In genomic region chr4:127536952-127537351, GRCm38 (mm10) we compare ENCODE assay signal across 13 mouse cellular contexts.
A peak's percentile ranks its signal among the peaks of the same experiment; 100 is the strongest.
DNase-seq lines count a peak whose midpoint lies in the region; ATAC-seq and TF ChIP-seq lines count a peak whose summit lies in the region.
"Had no signal": no experiment of that assay in that cellular context is flagged by ENCODE, and none has a peak within 500 bp of the region (broad histone marks: within the 10 kb centered on the region; RNA-seq: fewer than 3 reads in every experiment).

No protein-coding gene starts in this region.

- H3K27ac ChIP-seq in hindbrain, embryonic 14.5 days, result no peak overlapping the region
- no peak overlapping the region for H3K27ac ChIP-seq in hindbrain, embryonic 12.5 days
- no peak overlapping the region for H3K27ac ChIP-seq in liver, postnatal 0 days (ENCODE audit: low read depth)
- no peak overlapping the region for H3K27ac ChIP-seq in liver, embryonic 12.5 days
- H3K27ac ChIP-seq: embryonic facial prominence, embryonic 13.5 days; lung, embryonic 15.5 days; neural tube, embryonic 12.5 days had no signal

- H3K4me3 ChIP-seq in hindbrain, embryonic 14.5 days (replicated peaks; ENCODE audit: low read length), result no peak overlapping the region
- H3K4me3 ChIP-seq in hindbrain, embryonic 12.5 days, result no peak overlapping the region
- H3K4me3 ChIP-seq in liver, postnatal 0 days (ENCODE audit: low read depth, low read length), result no peak overlapping the region
- no peak overlapping the region for H3K4me3 ChIP-seq in liver, embryonic 12.5 days
- H3K4me3 ChIP-seq: embryonic facial prominence, embryonic 13.5 days; lung, embryonic 15.5 days; neural tube, embryonic 12.5 days had no signal

- no peak overlapping the region for H3K9ac ChIP-seq in hindbrain, embryonic 14.5 days
- no peak overlapping the region for H3K9ac ChIP-seq in hindbrain, embryonic 12.5 days
- no peak overlapping the region for H3K9ac ChIP-seq in liver, postnatal 0 days (replicated peaks)
- H3K9ac ChIP-seq in liver, embryonic 12.5 days, result no peak overlapping the region
- H3K9ac ChIP-seq: embryonic facial prominence, embryonic 13.5 days; lung, embryonic 15.5 days; neural tube, embryonic 12.5 days had no signal

- no peaks in the 10 kb centered on the region for H3K4me1 ChIP-seq in hindbrain, embryonic 14.5 days (replicated peaks; ENCODE audit: control insufficient read depth, insufficient read depth, low read length)
- H3K4me1 ChIP-seq in hindbrain, embryonic 12.5 days, result no peaks in the 10 kb centered on the region
- no peaks in the 10 kb centered on the region for H3K4me1 ChIP-seq in liver, postnatal 0 days (ENCODE audit: insufficient read depth)
- H3K4me1 ChIP-seq in liver, embryonic 12.5 days, result no peaks in the 10 kb centered on the region
- H3K4me1 ChIP-seq: embryonic facial prominence, embryonic 13.5 days; lung, embryonic 15.5 days; neural tube, embryonic 12.5 days had no signal

- WGBS in hindbrain, embryonic 14.5 days, result 47% methylated on average over 5 of the region's 5 CpGs
- WGBS in hindbrain, embryonic 12.5 days, result 51% methylated on average over 5 of the region's 5 CpGs
- WGBS in liver, postnatal 0 days (ENCODE audit: insufficient replicate concordance), result 41% methylated on average over 5 of the region's 5 CpGs
- 35% methylated on average over 5 of the region's 5 CpGs for WGBS in liver, embryonic 12.5 days (ENCODE audit: insufficient replicate concordance)

- peak; percentile 43 for TF ChIP-seq CTCF in liver, postnatal 0 days (IDR thresholded peaks at IDR 0.05; ENCODE audit: low read depth)

- DNase-seq in adrenal gland, postnatal 10 days, result peak; percentile 30
- DNase-seq in adrenal gland, adult (ENCODE audit: inconsistent age in 2 of 2, low spot score in 1 of 2), result no peak
- peak; percentile 45 for DNase-seq in hindbrain, embryonic 14.5 days (ENCODE audit: low spot score)
- no peak for DNase-seq in liver, postnatal 0 days
- DNase-seq in ZHBTc4 (ENCODE audit: low read depth, low spot score), result peak; percentile 74
- no peak for DNase-seq in frontal cortex, postnatal 25 days (ENCODE audit: low spot score in 2 of 2)
- DNase-seq: gastrocnemius, postnatal 36 days had no signal

- H3K27me3 ChIP-seq in hindbrain, embryonic 14.5 days (ENCODE audit: control insufficient read depth, insufficient read depth, low read length), result no peaks in the 10 kb centered on the region
- no peaks in the 10 kb centered on the region for H3K27me3 ChIP-seq in hindbrain, embryonic 12.5 days
- no peaks in the 10 kb centered on the region for H3K27me3 ChIP-seq in liver, postnatal 0 days (ENCODE audit: insufficient read depth, low read length)
- no peaks in the 10 kb centered on the region for H3K27me3 ChIP-seq in liver, embryonic 12.5 days (replicated peaks)
- H3K27me3 ChIP-seq: embryonic facial prominence, embryonic 13.5 days; lung, embryonic 15.5 days; neural tube, embryonic 12.5 days had no signal

- no peak for TF ChIP-seq EP300 in liver, postnatal 0 days (IDR thresholded peaks at IDR 0.05; ENCODE audit: low read depth)

- no peak overlapping the region for H3K4me2 ChIP-seq in hindbrain, embryonic 14.5 days (replicated peaks)
- H3K4me2 ChIP-seq in hindbrain, embryonic 12.5 days (replicated peaks), result no peak overlapping the region
- H3K4me2 ChIP-seq in liver, postnatal 0 days (ENCODE audit: low read depth, low read length), result no peak overlapping the region
- H3K4me2 ChIP-seq in liver, embryonic 12.5 days, result no peak overlapping the region
- H3K4me2 ChIP-seq: embryonic facial prominence, embryonic 13.5 days; lung, embryonic 15.5 days; neural tube, embryonic 12.5 days had no signal

- no peaks in the 10 kb centered on the region for H3K36me3 ChIP-seq in hindbrain, embryonic 14.5 days (replicated peaks; ENCODE audit: control insufficient read depth, insufficient read depth)
- H3K36me3 ChIP-seq in hindbrain, embryonic 12.5 days, result no peaks in the 10 kb centered on the region
- H3K36me3 ChIP-seq in liver, postnatal 0 days (replicated peaks; ENCODE audit: insufficient read depth, low read length), result no peaks in the 10 kb centered on the region
- H3K36me3 ChIP-seq in liver, embryonic 12.5 days, result no peaks in the 10 kb centered on the region
- H3K36me3 ChIP-seq: embryonic facial prominence, embryonic 13.5 days; lung, embryonic 15.5 days; neural tube, embryonic 12.5 days had no signal

- H3K9me3 ChIP-seq in hindbrain, embryonic 14.5 days (ENCODE audit: control insufficient read depth, low read length), result no peaks in the 10 kb centered on the region
- H3K9me3 ChIP-seq in hindbrain, embryonic 12.5 days (replicated peaks), result no peaks in the 10 kb centered on the region
- H3K9me3 ChIP-seq in liver, postnatal 0 days (ENCODE audit: low read length), result 0 out of 2 replicates have a peak, but pooled peaks cover 4% of the 10 kb centered on the region
- 0 out of 2 replicates have a peak, but pooled peaks cover 8% of the 10 kb centered on the region for H3K9me3 ChIP-seq in liver, embryonic 12.5 days (replicated peaks)
- H3K9me3 ChIP-seq: embryonic facial prominence, embryonic 13.5 days; lung, embryonic 15.5 days; neural tube, embryonic 12.5 days had no signal

- ATAC-seq in hindbrain, embryonic 14.5 days (ENCODE audit: low FRiP score), result no peak
- ATAC-seq in hindbrain, embryonic 12.5 days (ENCODE audit: low FRiP score), result no peak
- ATAC-seq in liver, postnatal 0 days, result no peak
- no peak for ATAC-seq in liver, embryonic 12.5 days
- ATAC-seq: activated CD4-positive, CD25-positive, alpha-beta regulatory T cell, adult 4 months had no signal

Comparison
In these comparisons a context has a peak if more than half of its experiments do, and no peak if none do; other contexts are left out.
1. DNase-seq: peak in adrenal gland, postnatal 10 days (single experiment), hindbrain, embryonic 14.5 days (single experiment) and ZHBTc4 (single experiment); none in adrenal gland, adult (0 of 2), liver, postnatal 0 days (single experiment) and frontal cortex, postnatal 25 days (0 of 2).